Mouse (Mus musculus) Patski (cell line): ENCODE measurements around the gene Arfgef3. TPM values are rescaled to one million over a fixed set of nuclear protein-coding genes. Genes with fewer than 3 reads are reported as not detected.
"Not testable (repeated sequence)": the region's sequence is repeated elsewhere in the genome, so short reads cannot be mapped to it uniquely, and the experiment has no call there.

Source experiments
- ATAC-seq: fragments of 100-300 bp; one replicate; pipeline ENCODE4 v1.8.0; 2021
- CTCF ChIA-PET: fragments of 350-600 bp; sonication (Branson Sonifier 250); formaldehyde crosslinking; loops from one replicate; lab custom pipeline; 2022; ENCODE audit warnings: inconsistent platforms; lab: Charles Lee
- POLR2A ChIA-PET: fragments of 350-600 bp; sonication (Branson Sonifier 250); formaldehyde crosslinking; loops from one replicate; lab custom pipeline; 2022; ENCODE audit warnings: antibody characterized with exemption, inconsistent platforms; lab: Charles Lee
- DNase-seq: peaks from one replicate; pipeline ENCODE4 v3.0.0-alpha.2; 2011; ENCODE audit warnings: low read depth, low spot score
- H3K27me3 ChIP-seq: fragments of 371-371 bp; one replicate; pipeline ENCODE4 v1.5.1; 2021
- CTCF ChIP-seq: fragments of 100-300 bp; IDR thresholded peaks from one replicate; pipeline ENCODE4 v1.5.1; 2021
- in situ Hi-C: fragments of 300-500 bp; cut with MboI; formaldehyde crosslinking; loops from 3 replicates; pipeline ENCODE4 v1.11.1; 2018; ENCODE audit warnings: low pct_unique_long_range_greater_than_20kb, mixed read lengths
- polyA plus RNA-seq: library from polyadenylated mRNA; unstranded; gene quantifications from one replicate; pipeline ENCODE4 v1.2.3, GENCODE M21; 2021

The Arfgef3 gene
- polyA plus RNA-seq, 1 experiment from 2014 or later, result 7.0 TPM

GRCm38 (mm10) chr10:18597601-18598000 lies 146.1 kb downstream of the Arfgef3 start:
- ChIA-PET CTCF (interaction anchor here (1.0 kb wide), 1 partner anchor 38 kb away, joined by 3 read pairs; no protein-coding TSS in a partner anchor), POLR2A (no interaction called here)
- no peaks in the 10 kb centered on the region for H3K27me3 ChIP-seq
- TF ChIP-seq CTCF, result no peak
- no peak for ATAC-seq
- in situ Hi-C loops, result no loop called here
- DNase-seq, result no peak

GRCm38 (mm10) chr10:18589455-18589854 lies 154.3 kb downstream of the Arfgef3 start:
- in situ Hi-C loops, result no loop called here
- ATAC-seq, result no peak
- no peaks in the 10 kb centered on the region for H3K27me3 ChIP-seq
- ChIA-PET POLR2A (no interaction called here), CTCF (interaction anchor here (0.8 kb wide), 1 partner anchor 13 kb away, joined by 5 read pairs; no protein-coding TSS in a partner anchor)
- DNase-seq, result no peak
- no peak for TF ChIP-seq CTCF

- CTCF ChIA-PET, result interaction anchor here (1.2 kb wide), 1 partner anchor 10 kb away, joined by 3 read pairs; no protein-coding TSS in a partner anchor
- ATAC-seq (no peak), DNase-seq (no peak)
- TF ChIP-seq CTCF, result no peak
- no peaks in the 10 kb centered on the region for H3K27me3 ChIP-seq
- POLR2A ChIA-PET, result no interaction called here
- in situ Hi-C loops, result no loop called here
Observed at GRCm38 (mm10) chr10:18584188-18584587, 159.6 kb downstream of the Arfgef3 start.

- CTCF ChIA-PET, result interaction anchor here (1.0 to 1.9 kb wide), 2 partner anchors 10 to 20 kb away, joined by 3 to 4 read pairs; no protein-coding TSS in a partner anchor
- ATAC-seq (no peak), DNase-seq (no peak)
- peak; percentile 57 for TF ChIP-seq CTCF
- no peaks in the 10 kb centered on the region for H3K27me3 ChIP-seq
- POLR2A ChIA-PET, result no interaction called here
- in situ Hi-C loops, result no loop called here
Observed at GRCm38 (mm10) chr10:18572581-18572980, 171.2 kb downstream of the Arfgef3 start.

GRCm38 (mm10) chr10:18562940-18563339 lies 180.8 kb downstream of the Arfgef3 start:
- in situ Hi-C loops, result loop anchor here (5.0 kb wide), 3 partner anchors 39 to 334 kb away; no protein-coding TSS in a partner anchor

GRCm38 (mm10) chr10:18561445-18561844 lies 182.3 kb downstream of the Arfgef3 start:
- DNase-seq (no peak), ATAC-seq (no peak)
- in situ Hi-C loops, result loop anchor here (5.0 kb wide), 3 partner anchors 41 to 336 kb away; no protein-coding TSS in a partner anchor
- H3K27me3 ChIP-seq, result no peaks in the 10 kb centered on the region
- CTCF ChIA-PET, result interaction anchor here (0.7 to 1.9 kb wide), 8 partner anchors 10 to 279 kb away, joined by 3 to 7 read pairs (median 3); no protein-coding TSS in a partner anchor
- POLR2A ChIA-PET, result interaction anchor here (0.6 kb wide), 1 partner anchor 285 kb away, joined by 3 read pairs; no protein-coding TSS in a partner anchor
- peak; percentile 57 for TF ChIP-seq CTCF

More at GRCm38 (mm10) chr10:18562940-18563339, 180.8 kb downstream of the Arfgef3 start:
- H3K27me3 ChIP-seq, result no peaks in the 10 kb centered on the region
- ChIA-PET CTCF (interaction anchor here (1.1 to 1.9 kb wide), 6 partner anchors 9 to 39 kb away, joined by 3 to 7 read pairs (median 4); no protein-coding TSS in a partner anchor), POLR2A (interaction anchor here (0.7 kb wide), 1 partner anchor 128 kb away, joined by 3 read pairs; no protein-coding TSS in a partner anchor)
- ATAC-seq (no peak), DNase-seq (no peak)
- TF ChIP-seq CTCF, result peak; percentile 89

GRCm38 (mm10) chr10:18559076-18559475 lies 184.7 kb downstream of the Arfgef3 start:
- DNase-seq, ATAC-seq, POLR2A ChIA-PET, in situ Hi-C loops, H3K27me3 ChIP-seq: not testable (repeated sequence)
- CTCF ChIA-PET, result interaction anchor here (0.9 to 1.2 kb wide), 3 partner anchors 13 to 45 kb away, joined by 3 to 5 read pairs (median 4); partner anchors contain the start of gene Hebp2

GRCm38 (mm10) chr10:18549321-18550216 lies 194.2 kb downstream of the Arfgef3 start:
- POLR2A ChIA-PET, result no interaction called here
- DNase-seq (no peak), ATAC-seq (no peak)
- TF ChIP-seq CTCF, result no peak
- CTCF ChIA-PET, result interaction anchor here (1.0 kb wide), 1 partner anchor 12 kb away, joined by 3 read pairs; no protein-coding TSS in a partner anchor
- in situ Hi-C loops, result no loop called here
- H3K27me3 ChIP-seq, result peaks cover 3% of the 10 kb centered on the region

GRCm38 (mm10) chr10:18547381-18547780 lies 196.4 kb downstream of the Arfgef3 start:
- DNase-seq (no peak), ATAC-seq (no peak)
- no peak for TF ChIP-seq CTCF
- in situ Hi-C loops, result no loop called here
- CTCF ChIA-PET, result interaction anchor here (1.2 kb wide), 1 partner anchor 16 kb away, joined by 3 read pairs; no protein-coding TSS in a partner anchor
- POLR2A ChIA-PET, result no interaction called here
- no peaks in the 10 kb centered on the region for H3K27me3 ChIP-seq

GRCm38 (mm10) chr10:18545813-18546235 lies 197.9 kb downstream of the Arfgef3 start, which contains the start of gene Hebp2:
TSS of gene Hebp2 (minus strand) at chr10:18546076.
- CTCF ChIA-PET, result interaction anchor here (1.3 kb wide), 1 partner anchor 14 kb away, joined by 4 read pairs; no protein-coding TSS in a partner anchor
- TF ChIP-seq CTCF, result peak; percentile 65
- in situ Hi-C loops, result no loop called here

More at GRCm38 (mm10) chr10:18545813-18546235, 197.9 kb downstream of the Arfgef3 start, which contains the start of gene Hebp2:
- ATAC-seq, result peak; percentile 79
- POLR2A ChIA-PET, result no interaction called here
- no peaks in the 10 kb centered on the region for H3K27me3 ChIP-seq
- no peak for DNase-seq
